Mouse (Mus musculus): ENCODE measurements around the gene Lamb1. TPM values are rescaled to one million over a fixed set of nuclear protein-coding genes. Genes with fewer than 3 reads are reported as not detected.

Gene Lamb1
- total RNA-seq, 2 experiments from 2014 or later: 12.9 to 15.9 TPM

GRCm38 (mm10) chr12:31312281-31312680 is 47.2 kb downstream of the Lamb1 start:
- TF ChIP-seq CTCF (IDR thresholded peaks at IDR 0.05): no peak
- no peak for DNase-seq
- Histone ChIP-seq H3K4me3 (no peak overlapping the region), H3K27ac (no peak overlapping the region)
- intact Hi-C loops (cut with DNase I): no loop called here

GRCm38 (mm10) chr12:31313136-31313535 is 48.1 kb downstream of the Lamb1 start:
- intact Hi-C loops (cut with DNase I): no loop called here
- no peak overlapping the region for H3K4me3 ChIP-seq
- no peak overlapping the region for H3K27ac ChIP-seq
- DNase-seq: no peak
- no peak for TF ChIP-seq CTCF (IDR thresholded peaks at IDR 0.05)

DNA sequence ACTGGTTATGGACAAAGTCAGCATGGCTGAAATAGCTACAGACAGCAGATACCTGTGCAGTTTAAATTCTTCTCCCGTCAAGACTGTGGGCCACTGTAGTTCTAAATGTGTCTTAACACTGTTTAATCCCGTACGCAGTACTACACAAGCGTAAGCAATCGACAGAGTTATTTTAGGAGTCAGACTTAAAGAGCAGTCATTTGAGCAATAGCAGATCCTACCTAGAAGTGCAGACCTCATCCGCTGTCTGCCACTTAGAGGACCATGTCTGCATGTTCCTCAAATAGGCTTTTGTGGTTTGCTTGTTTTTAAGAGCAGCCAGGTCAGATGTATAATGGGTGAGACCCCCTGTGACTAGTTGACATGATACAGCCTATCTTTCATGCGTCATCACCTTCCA is 49.3 kb downstream of the Lamb1 start:
- no peak overlapping the region for H3K27ac ChIP-seq
- no peak for TF ChIP-seq CTCF (IDR thresholded peaks at IDR 0.05)
- DNase-seq: no peak
- intact Hi-C loops (cut with DNase I): no loop called here
- H3K4me3 ChIP-seq: no peak overlapping the region

- intact Hi-C loops (cut with DNase I): no loop called here
- H3K4me3 ChIP-seq: no peak overlapping the region
- DNase-seq: no peak
- no peak for TF ChIP-seq CTCF (IDR thresholded peaks at IDR 0.05)
- no peak overlapping the region for H3K27ac ChIP-seq
Measured at GRCm38 (mm10) chr12:31315961-31316360, 50.9 kb downstream of the Lamb1 start.

- no peak for TF ChIP-seq CTCF (IDR thresholded peaks at IDR 0.05)
- intact Hi-C loops (cut with DNase I): no loop called here
- Histone ChIP-seq H3K4me3 (no peak overlapping the region), H3K27ac (no peak overlapping the region)
- DNase-seq: no peak
Measured at GRCm38 (mm10) chr12:31317670-31318408, 52.8 kb downstream of the Lamb1 start.

DNA sequence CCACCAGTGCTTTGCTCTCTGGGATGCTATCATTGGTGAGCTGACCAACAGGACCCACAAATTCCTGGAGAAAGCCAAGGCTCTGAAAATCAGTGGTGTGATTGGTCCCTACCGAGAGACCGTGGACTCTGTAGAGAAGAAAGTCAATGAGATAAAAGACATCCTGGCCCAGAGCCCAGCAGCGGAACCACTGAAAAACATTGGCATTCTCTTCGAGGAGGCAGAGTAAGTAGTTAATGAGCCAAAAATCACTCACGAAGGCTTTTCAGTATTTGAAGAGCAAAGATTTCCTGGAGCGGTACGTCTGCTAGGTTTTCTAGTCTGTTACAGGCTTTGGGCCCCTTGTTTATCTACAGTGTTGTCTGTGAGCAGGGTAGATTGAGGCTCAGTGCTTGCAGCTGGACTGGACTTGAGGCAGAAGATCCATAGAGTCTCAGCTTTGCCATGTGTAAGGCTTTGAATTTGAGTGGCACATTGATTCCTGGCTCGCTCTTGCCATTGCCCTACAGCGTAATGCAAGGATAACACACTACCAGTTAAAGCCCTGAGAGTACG is 53.5 kb downstream of the Lamb1 start:
- Histone ChIP-seq H3K27ac (no peak overlapping the region), H3K4me3 (no peak overlapping the region)
- TF ChIP-seq CTCF (IDR thresholded peaks at IDR 0.05): no peak
- DNase-seq: no peak
- intact Hi-C loops (cut with DNase I): no loop called here

DNA sequence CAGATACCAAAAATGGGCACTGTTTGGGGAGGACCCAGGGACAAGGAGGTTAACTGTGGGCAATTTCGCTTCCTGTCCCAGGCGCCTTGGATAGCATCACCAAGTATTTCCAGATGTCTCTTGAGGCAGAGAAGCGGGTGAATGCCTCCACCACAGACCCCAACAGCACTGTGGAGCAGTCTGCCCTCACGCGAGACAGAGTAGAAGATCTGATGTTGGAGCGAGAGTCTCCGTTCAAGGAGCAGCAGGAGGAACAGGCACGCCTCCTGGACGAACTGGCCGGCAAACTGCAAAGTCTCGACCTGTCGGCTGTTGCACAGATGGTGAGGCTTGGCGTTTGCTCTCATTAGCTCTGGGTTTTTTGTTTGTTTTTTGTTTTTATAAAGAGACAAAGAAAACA is 55.8 kb downstream of the Lamb1 start:
- no peak for DNase-seq
- no peak overlapping the region for H3K4me3 ChIP-seq
- TF ChIP-seq CTCF (IDR thresholded peaks at IDR 0.05): no peak
- intact Hi-C loops (cut with DNase I): no loop called here
- no peak overlapping the region for H3K27ac ChIP-seq

DNA sequence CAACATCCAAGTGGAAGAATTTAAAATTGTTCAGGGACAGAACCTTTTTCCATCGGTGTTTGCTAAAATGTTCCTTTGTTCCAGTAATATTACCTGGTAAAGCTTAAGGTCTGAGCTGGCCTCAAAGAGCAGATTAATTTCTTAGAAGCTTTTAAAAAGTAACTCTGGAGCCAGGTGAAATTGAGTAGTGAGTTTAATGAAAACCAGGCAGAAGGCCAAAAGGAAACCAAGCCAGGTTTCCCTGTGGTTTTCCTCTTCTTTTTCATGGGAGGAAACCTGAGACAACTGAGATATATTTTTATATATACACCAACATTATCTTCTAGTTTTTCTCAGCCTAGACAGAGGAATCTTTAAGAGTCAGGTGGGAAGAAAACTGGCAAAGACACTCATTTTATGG is 56.5 kb downstream of the Lamb1 start:
- intact Hi-C loops (cut with DNase I): no loop called here
- no peak overlapping the region for H3K4me3 ChIP-seq
- H3K27ac ChIP-seq: no peak overlapping the region
- DNase-seq: no peak
- no peak for TF ChIP-seq CTCF (IDR thresholded peaks at IDR 0.05)

DNA sequence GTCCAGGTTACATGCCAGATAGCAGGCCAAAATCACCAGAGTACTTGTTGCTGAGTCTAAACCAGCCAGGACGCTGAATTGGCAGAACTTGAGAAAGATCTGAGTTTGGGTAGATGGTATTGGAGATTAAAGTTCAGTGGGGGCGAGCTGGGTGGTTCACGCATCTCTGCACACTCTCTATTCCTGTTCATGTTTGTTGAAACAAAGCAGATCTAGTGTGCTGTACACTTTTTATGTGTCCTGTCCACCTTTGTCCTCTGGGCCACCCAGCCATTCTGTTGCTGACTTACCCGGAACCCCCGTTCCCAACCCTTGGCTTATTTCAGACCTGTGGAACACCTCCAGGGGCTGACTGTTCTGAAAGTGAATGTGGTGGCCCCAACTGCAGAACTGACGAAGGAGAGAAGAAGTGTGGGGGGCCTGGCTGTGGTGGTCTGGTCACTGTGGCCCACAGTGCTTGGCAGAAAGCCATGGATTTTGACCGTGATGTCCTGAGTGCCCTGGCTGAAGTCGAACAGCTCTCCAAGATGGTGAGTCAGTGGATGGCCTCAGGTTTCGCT is 58.2 kb downstream of the Lamb1 start:
- no peak overlapping the region for H3K27ac ChIP-seq

GRCm38 (mm10) chr12:31327139-31327538 is 62.1 kb downstream of the Lamb1 start:
- no peak overlapping the region for H3K27ac ChIP-seq
- TF ChIP-seq CTCF (IDR thresholded peaks at IDR 0.05): no peak
- DNase-seq: no peak
- intact Hi-C loops (cut with DNase I): no loop called here
- H3K4me3 ChIP-seq: no peak overlapping the region

More for the DNA sequence above, 58.2 kb downstream of the Lamb1 start:
- no peak overlapping the region for H3K4me3 ChIP-seq
- intact Hi-C loops (cut with DNase I): no loop called here
- TF ChIP-seq CTCF (IDR thresholded peaks at IDR 0.05): no peak
- no peak for DNase-seq

DNA sequence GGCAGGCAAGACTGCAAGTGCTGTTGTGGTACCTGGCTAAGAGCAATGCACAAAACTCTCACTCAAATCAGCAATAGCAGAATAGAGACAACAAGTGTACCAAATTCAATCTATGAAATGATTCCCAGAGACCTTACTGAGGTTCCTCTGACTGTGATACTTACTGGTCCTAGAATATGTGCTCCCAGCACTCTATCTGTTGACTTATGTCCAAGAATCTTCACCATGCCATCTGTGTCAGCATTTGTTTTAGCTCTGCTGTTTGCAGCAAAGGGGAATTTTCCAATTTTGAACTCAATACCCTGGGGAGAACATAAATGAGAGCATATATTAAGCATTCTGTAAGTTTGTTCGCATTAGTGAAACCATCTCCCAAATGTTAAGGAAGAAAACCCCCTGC is 68.2 kb downstream of the Lamb1 start:
- no peak for DNase-seq
- Histone ChIP-seq H3K27ac (no peak overlapping the region), H3K4me3 (no peak overlapping the region)
- intact Hi-C loops (cut with DNase I): no loop called here
- TF ChIP-seq CTCF (IDR thresholded peaks at IDR 0.05): no peak

DNA sequence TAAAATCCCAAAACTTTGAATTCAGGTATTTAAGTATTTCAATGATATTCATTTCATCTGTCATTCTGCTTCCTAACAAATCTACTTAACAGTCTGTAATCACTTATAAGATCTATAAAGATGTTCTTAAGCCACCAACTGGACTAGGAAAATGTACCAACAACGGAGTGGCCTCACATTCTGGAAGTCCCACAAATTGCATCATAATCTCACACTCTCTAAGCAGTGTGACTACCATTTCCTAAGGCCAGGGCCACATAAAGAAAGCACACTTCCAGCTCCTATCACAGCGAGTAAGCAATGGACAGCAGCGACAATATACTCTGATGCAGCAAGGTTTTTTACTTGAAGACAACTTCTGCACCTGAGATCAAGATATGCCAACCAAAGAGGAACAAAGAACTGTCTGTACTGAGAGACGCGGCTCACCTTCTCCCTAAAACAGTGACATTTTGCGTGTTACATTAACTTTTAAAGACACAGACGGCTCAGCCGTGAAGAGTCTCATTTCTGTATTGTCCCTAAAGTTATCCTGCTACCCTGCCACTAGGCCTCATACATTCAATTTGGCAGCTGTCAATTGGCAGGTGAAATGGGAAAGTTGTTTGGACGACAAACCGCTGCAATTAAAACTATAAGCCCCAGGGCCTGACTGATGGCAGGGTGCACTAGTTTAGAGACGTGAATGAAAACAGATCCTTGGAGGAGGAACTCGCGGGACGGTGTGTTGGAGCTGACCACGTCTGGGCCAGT is 85.3 kb downstream of the Lamb1 start:
- TF ChIP-seq CTCF (IDR thresholded peaks at IDR 0.05): no peak
- no peak for DNase-seq
- peak overlapping the region; percentile 93 for H3K4me3 ChIP-seq
- intact Hi-C loops (cut with DNase I): no loop called here
- peak overlapping the region; percentile 97 for H3K27ac ChIP-seq

Data from gastrocnemius, adult 2 months (tissue).